Mouse (Mus musculus) E14TG2a.4 (cell line): ENCODE results near the gene Pdzd2.

Experiments
- CTCF ChIP-seq: conservative IDR thresholded peaks from 2 replicates; pipeline ENCODE4 v1.5.1; 2014; ENCODE audit warnings: low read length
- POU5F1 ChIP-seq: IDR thresholded peaks from 2 replicates; pipeline ENCODE4 v1.6.1; 2014; ENCODE audit warnings: low read length, borderline replicate concordance

GRCm38 (mm10) chr15:12362701-12363040 lies 377.1 kb downstream of the Pdzd2 start:
- TF ChIP-seq CTCF (no peak), POU5F1 (no peak)
